Mouse (Mus musculus) intestine, postnatal 0 days (tissue): Measurements from ENCODE around the gene Praf2. TPM values are rescaled to one million over a fixed set of nuclear protein-coding genes. Genes with fewer than 3 reads are reported as not detected.
A peak's percentile ranks its signal among the peaks of the same experiment; 100 is the strongest.

Experiments
- ATAC-seq: fragments of 200-750 bp; cut with Nextera tagmentation; 2 replicates; pipeline ENCODE4 v1.8.0; 2017; ENCODE audit warnings: mild to moderate bottlenecking, moderate TSS enrichment, moderate library complexity
- H3K27ac ChIP-seq: fragments of 300-500 bp; sonication (generic); 2 replicates; pipeline ENCODE4 v1.5.1; 2014; ENCODE audit warnings: mild to moderate bottlenecking, low read depth, low read length, moderate library complexity
- H3K27me3 ChIP-seq: fragments of 300-500 bp; sonication (generic); replicated peaks from 2 replicates; pipeline ENCODE4 v1.6.1; 2014; ENCODE audit warnings: low read length, mixed read lengths; ENCODE audit not compliant: control insufficient read depth, insufficient read depth
- H3K36me3 ChIP-seq: fragments of 300-500 bp; sonication (generic); 2 replicates; pipeline ENCODE4 v1.6.1; 2014; ENCODE audit warnings: mild to moderate bottlenecking, moderate library complexity; ENCODE audit not compliant: control insufficient read depth, insufficient read depth
- H3K4me1 ChIP-seq: fragments of 300-500 bp; sonication (generic); replicated peaks from 2 replicates; pipeline ENCODE4 v1.6.1; 2014; ENCODE audit warnings: antibody characterized with exemption, low read length, mixed read lengths; ENCODE audit not compliant: control insufficient read depth, insufficient read depth
- H3K4me2 ChIP-seq: fragments of 300-500 bp; sonication (generic); replicated peaks from 2 replicates; pipeline ENCODE4 v1.6.1; 2014; ENCODE audit warnings: low read depth, mild to moderate bottlenecking, moderate library complexity
- H3K4me3 ChIP-seq: fragments of 300-500 bp; sonication (generic); 2 replicates; pipeline ENCODE4 v1.5.1; 2014; ENCODE audit warnings: low read depth, low read length
- H3K9ac ChIP-seq: fragments of 300-500 bp; sonication (generic); 2 replicates; pipeline ENCODE4 v1.6.1; 2014; ENCODE audit warnings: mild to moderate bottlenecking, low read depth, low read length
- H3K9me3 ChIP-seq: fragments of 300-500 bp; sonication (generic); 2 replicates; pipeline ENCODE4 v1.6.1; 2016; ENCODE audit warnings: mixed run types; ENCODE audit not compliant: control insufficient read depth
- CTCF ChIP-seq: sonication (generic); IDR thresholded peaks from 2 replicates; pipeline ENCODE4 v1.5.1; 2016; ENCODE audit warnings: low read depth, mild to moderate bottlenecking, control low read depth, antibody characterized with exemption, moderate library complexity
- WGBS: fragments of 180-500 bp; shearing (Covaris S2); extraction: QIAGEN DNeasy Blood & Tissue Kit; methylation state at CpG from one replicate; pipeline ENCODE4 v1.1.7; 2014; 5-methylcytosine and 5-hydroxymethylcytosine counted together
- polyA plus RNA-seq: library from polyadenylated mRNA; unstranded; fragments of >200 nt; fragmentation: Nextera tagmentation; extraction: Ambion mirVana; gene quantifications from 2 replicates; pipeline ENCODE4 v1.2.1, GENCODE M21; 2015

The Praf2 gene
- polyA plus RNA-seq, 1 experiment from 2014 or later, result 24.0 TPM

DNA sequence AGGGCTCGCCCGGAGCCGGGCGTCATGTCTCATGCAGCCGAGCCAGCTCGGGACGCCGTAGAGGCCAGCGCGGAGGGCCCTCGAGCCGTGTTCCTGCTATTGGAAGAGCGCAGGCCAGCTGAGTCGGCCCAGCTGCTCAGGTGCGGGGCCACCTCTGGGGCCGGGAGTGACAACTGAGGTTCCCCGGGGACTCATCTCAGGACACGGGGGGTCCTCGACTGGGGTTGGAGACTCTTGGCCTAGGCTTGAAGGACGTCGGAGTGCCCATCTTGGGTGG, 34.6 kb downstream of the Praf2 start:
- ATAC-seq, result peak; percentile 37
- 15% methylated on average over 21 of the region's 21 CpGs for WGBS

DNA sequence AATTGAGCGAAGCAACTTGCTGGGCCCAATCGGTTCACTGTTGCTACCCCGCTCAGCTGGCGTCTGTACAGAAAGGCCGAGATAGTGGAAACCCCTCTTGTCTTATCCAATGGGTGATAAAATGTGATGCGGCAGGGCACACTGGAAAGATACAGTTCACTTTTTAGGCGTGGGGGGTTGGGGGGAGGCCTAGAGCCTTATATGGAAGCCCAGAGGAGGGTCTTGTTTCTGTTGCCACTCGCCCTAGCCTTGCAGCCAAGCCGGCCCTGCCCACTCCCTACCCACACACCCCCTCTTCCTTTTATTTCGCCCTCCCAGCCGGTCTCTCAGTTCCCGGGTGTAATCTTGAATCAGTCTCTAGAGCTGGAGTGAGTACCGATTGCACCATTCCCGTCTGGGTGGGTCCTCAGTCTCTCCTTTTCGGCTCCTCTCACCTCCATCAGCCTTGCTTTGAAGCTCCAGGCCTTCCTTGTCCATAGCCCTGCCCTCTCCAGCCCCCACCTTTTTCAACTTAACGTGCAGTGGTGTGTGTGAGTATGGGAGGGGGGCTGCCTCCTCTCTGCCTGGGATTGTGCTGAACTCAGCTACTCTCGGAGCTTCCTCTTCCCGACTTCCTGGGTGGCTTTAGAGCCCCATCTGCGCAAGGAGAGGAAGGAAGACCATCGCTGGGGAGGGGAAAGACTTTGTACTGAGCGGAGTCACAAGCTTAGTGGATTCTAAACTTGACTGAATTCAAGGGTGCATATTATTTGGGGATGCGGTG, 35.6 kb downstream of the Praf2 start:
- peak overlapping the region; percentile 69 for H3K4me2 ChIP-seq
- no peak for ATAC-seq
- no peaks in the 10 kb centered on the region for H3K9me3 ChIP-seq
- H3K9ac ChIP-seq, result no peak overlapping the region; the same call in 1 of the 2 replicates
- H3K27me3 ChIP-seq, result no peaks in the 10 kb centered on the region
- H3K36me3 ChIP-seq, result peaks cover 8% of the 10 kb centered on the region; the same call in 1 of the 2 replicates
- no peak for TF ChIP-seq CTCF
- peak overlapping the region; percentile 63 for H3K4me3 ChIP-seq
- H3K27ac ChIP-seq, result peak overlapping the region; percentile 28; the same call in 1 of the 2 replicates
- WGBS, result 12% methylated on average over 22 of the region's 22 CpGs
- no peaks in the 10 kb centered on the region for H3K4me1 ChIP-seq

More for the DNA sequence above, 34.6 kb downstream of the Praf2 start:
- H3K9me3 ChIP-seq, result no peaks in the 10 kb centered on the region
- H3K4me3 ChIP-seq, result peak overlapping the region; percentile 63
- H3K27ac ChIP-seq, result peak overlapping the region; percentile 73
- no peaks in the 10 kb centered on the region for H3K4me1 ChIP-seq
- H3K9ac ChIP-seq, result peak overlapping the region; percentile 58
- TF ChIP-seq CTCF, result no peak
- H3K4me2 ChIP-seq, result peak overlapping the region; percentile 69
- H3K27me3 ChIP-seq, result no peaks in the 10 kb centered on the region
- peaks cover 8% of the 10 kb centered on the region; the same call in 1 of the 2 replicates for H3K36me3 ChIP-seq

DNA sequence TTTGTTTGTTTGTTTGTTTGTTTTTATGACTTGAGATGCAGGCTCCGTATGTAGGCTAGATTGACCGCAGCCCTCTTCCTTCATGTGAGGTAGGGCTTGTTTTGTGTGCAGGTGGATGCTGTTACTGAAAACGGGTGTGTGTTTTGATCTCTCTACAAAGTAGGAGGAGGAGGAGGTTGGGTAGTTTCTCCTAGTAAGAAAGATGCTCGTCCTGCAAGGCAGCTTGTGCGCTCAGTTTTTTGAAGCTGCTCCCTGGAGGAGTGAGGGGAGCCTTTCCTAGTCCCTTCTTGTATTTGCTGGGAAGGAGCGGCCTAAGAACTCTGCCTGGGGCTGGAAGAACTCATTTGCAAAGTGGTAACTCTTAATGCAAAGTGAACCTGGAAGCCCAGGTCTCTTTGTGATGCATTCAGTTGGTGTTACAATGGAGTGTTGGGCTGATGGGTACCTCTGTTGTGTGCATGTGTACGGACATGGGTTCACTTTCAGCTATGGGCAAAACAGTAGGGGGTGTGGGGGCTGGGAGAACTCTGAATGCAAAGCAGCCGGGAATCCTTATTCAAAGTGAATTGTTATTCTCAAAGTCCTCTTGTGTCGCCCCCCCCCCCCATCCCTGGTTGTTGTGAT, 36.5 kb downstream of the Praf2 start:
- 30% methylated on average over 8 of the region's 9 CpGs for WGBS
- Histone ChIP-seq H3K4me1 (no peaks in the 10 kb centered on the region), H3K27me3 (no peaks in the 10 kb centered on the region), H3K36me3 (peaks cover 8% of the 10 kb centered on the region; the same call in 1 of the 2 replicates), H3K27ac (no peak overlapping the region; the same call in 1 of the 2 replicates), H3K9ac (no peak overlapping the region), H3K4me3 (peak overlapping the region; percentile 63; the same call in 1 of the 2 replicates), H3K4me2 (peak overlapping the region; percentile 69), H3K9me3 (no peaks in the 10 kb centered on the region)
- no peak for ATAC-seq
- no peak for TF ChIP-seq CTCF

DNA sequence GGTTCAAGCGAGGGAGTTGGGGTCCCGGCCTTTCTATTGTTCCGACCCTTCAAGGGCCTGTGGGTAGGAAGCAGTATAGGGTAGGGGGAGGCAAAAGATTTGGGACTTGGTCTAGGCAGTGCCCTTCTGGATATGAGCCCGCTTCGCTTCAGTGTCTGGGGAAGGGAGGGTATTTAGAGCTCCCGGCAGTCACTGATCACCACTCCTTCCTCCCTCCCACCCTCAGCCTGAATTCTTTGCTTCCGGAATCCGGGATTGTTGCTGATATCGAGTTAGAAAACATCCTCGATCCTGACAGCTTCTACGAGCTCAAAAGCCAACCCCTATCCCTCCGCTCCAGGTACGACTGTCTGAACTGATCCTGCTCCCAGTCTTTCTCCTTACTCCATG, 37.0 kb downstream of the Praf2 start:
- H3K9me3 ChIP-seq, result no peaks in the 10 kb centered on the region
- peaks cover 13% of the 10 kb centered on the region; the same call in 1 of the 2 replicates for H3K36me3 ChIP-seq
- peak overlapping the region; percentile 69 for H3K4me2 ChIP-seq
- no peak for ATAC-seq
- no peaks in the 10 kb centered on the region for H3K27me3 ChIP-seq
- TF ChIP-seq CTCF, result no peak
- no peak overlapping the region; the same call in 1 of the 2 replicates for H3K27ac ChIP-seq
- H3K9ac ChIP-seq, result no peak overlapping the region
- peak overlapping the region; percentile 20; the same call in 1 of the 2 replicates for H3K4me3 ChIP-seq
- 35% methylated on average over 11 of the region's 13 CpGs for WGBS
- no peaks in the 10 kb centered on the region for H3K4me1 ChIP-seq

DNA sequence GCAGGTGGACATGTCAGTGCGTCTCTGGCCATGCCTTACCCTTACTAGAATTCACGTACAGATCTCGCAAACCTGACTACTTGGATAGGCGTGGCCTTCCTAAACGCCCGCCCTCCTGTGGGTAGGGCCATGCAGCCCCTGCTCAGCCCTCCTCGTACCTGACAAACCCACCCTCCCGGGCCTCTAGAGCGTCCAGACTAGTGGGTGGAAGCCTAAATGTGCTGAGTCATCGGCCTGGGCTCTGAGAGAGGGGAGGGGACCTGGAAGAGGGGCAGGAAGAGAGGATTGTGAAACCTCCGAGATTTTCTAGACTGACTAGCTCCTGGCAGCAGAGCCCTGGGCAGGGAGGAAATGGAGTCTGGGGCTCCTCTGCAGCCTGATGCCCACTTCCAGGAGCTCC, 37.5 kb downstream of the Praf2 start:
- peak; percentile 29; the same call in 1 of the 2 replicates for ATAC-seq
- Histone ChIP-seq H3K4me3 (peak overlapping the region; percentile 20; the same call in 1 of the 2 replicates), H3K27ac (no peak overlapping the region; the same call in 1 of the 2 replicates), H3K9ac (no peak overlapping the region), H3K4me1 (no peaks in the 10 kb centered on the region), H3K36me3 (peaks cover 18% of the 10 kb centered on the region; the same call in 1 of the 2 replicates), H3K27me3 (no peaks in the 10 kb centered on the region), H3K4me2 (peak overlapping the region; percentile 69), H3K9me3 (no peaks in the 10 kb centered on the region)
- 16% methylated on average over 11 of the region's 11 CpGs for WGBS
- no peak for TF ChIP-seq CTCF

DNA sequence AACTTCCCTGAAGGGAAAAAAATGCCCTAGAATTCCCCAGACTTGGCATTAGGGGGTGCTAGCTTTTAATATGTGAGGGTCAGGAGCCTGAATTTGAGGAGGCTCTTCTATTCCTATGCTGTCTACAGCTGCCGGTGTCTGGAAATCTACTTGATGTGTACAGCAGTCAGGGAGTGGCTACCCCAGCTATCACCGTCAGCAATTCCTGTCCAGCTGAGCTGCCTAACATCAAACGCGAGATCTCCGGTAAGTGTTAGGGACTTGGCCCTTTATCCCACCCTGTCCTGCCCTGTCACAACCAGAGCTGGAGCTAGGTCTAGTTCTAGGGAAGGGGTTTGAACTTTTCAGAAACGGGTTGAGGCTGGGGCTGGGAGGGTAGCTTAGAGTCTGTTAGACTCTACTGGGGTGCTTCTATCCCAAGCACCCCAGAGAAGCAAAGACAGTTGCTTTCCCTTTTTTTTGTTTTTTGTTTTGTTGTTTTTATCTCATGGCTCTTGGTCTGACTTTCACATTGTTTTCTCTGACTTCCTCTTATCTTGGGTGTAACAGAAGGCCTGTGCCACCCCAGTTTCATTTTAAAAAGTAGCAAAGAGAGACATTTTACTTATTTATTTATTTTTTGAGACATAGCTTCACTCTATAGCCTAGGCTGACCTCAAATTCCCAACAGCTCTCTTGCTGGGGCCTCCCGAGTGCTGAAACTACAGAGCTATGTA, 41.2 kb downstream of the Praf2 start:
- H3K9me3 ChIP-seq, result no peaks in the 10 kb centered on the region
- H3K4me1 ChIP-seq, result no peaks in the 10 kb centered on the region
- no peak overlapping the region for H3K4me2 ChIP-seq
- ATAC-seq, result no peak
- no peak overlapping the region for H3K27ac ChIP-seq
- 91% methylated on average over 7 of the region's 7 CpGs for WGBS
- H3K4me3 ChIP-seq, result no peak overlapping the region
- H3K27me3 ChIP-seq, result no peaks in the 10 kb centered on the region
- TF ChIP-seq CTCF, result no peak
- H3K9ac ChIP-seq, result no peak overlapping the region
- peaks cover 31% of the 10 kb centered on the region; the same call in 1 of the 2 replicates for H3K36me3 ChIP-seq
